Mouse (Mus musculus) heart, postnatal 0 days (tissue): Measurements from ENCODE around the gene Adgrg3.

Source experiments
- CTCF ChIP-seq: IDR thresholded peaks from 2 replicates; pipeline ENCODE4 v1.5.1; 2016; ENCODE audit warnings: antibody characterized with exemption, control low read depth, low read depth
- EP300 ChIP-seq: IDR thresholded peaks from 2 replicates; pipeline ENCODE4 v1.6.1; 2016; ENCODE audit warnings: antibody characterized with exemption, low read depth

GRCm38 (mm10) chr8:94988619-94989018 is 28.9 kb upstream of the Adgrg3 start:
- TF ChIP-seq CTCF: no peak
- no peak for TF ChIP-seq EP300
